Mouse (Mus musculus) heart, embryonic 10.5 days (tissue): ENCODE measurements at regions not wholly inside any gene's neighbourhood (a gene's known extent, or its start where the extent isn't known, plus 50 kb on each side); places are given as distances from the start of the nearest gene placed in this dataset.
"Not testable (repeated sequence)": the region's sequence is repeated elsewhere in the genome, so short reads cannot be mapped to it uniquely, and the experiment has no call there.

Experiments used
- DNase-seq: peaks from one replicate; pipeline ENCODE4 v3.0.0-alpha.2; 2017; ENCODE audit warnings: low spot score
- H3K27ac ChIP-seq: fragments of 300-500 bp; sonication (generic); 2 replicates; pipeline ENCODE4 v1.5.1; 2016; ENCODE audit warnings: mild to moderate bottlenecking
- H3K27me3 ChIP-seq: fragments of 300-500 bp; sonication (generic); 2 replicates; pipeline ENCODE4 v1.6.1; 2016; ENCODE audit warnings: mild to moderate bottlenecking; ENCODE audit not compliant: poor library complexity, insufficient read depth, severe bottlenecking
- H3K36me3 ChIP-seq: fragments of 300-500 bp; sonication (generic); 2 replicates; pipeline ENCODE4 v1.6.1; 2016; ENCODE audit warnings: mild to moderate bottlenecking, moderate library complexity
- H3K4me1 ChIP-seq: fragments of 300-500 bp; sonication (generic); 2 replicates; pipeline ENCODE4 v1.6.1; 2016; ENCODE audit warnings: mild to moderate bottlenecking
- H3K4me3 ChIP-seq: fragments of 300-500 bp; sonication (generic); 2 replicates; pipeline ENCODE4 v1.5.1; 2016; ENCODE audit warnings: mild to moderate bottlenecking, moderate library complexity
- H3K9me3 ChIP-seq: fragments of 300-500 bp; sonication (generic); 2 replicates; pipeline ENCODE4 v1.6.1; 2016; ENCODE audit warnings: mild to moderate bottlenecking, moderate library complexity
- WGBS: fragments of 180-500 bp; shearing (Covaris S2); methylation state at CpG from one replicate; pipeline ENCODE4 v1.1.7; 2016; 5-methylcytosine and 5-hydroxymethylcytosine counted together

DNA sequence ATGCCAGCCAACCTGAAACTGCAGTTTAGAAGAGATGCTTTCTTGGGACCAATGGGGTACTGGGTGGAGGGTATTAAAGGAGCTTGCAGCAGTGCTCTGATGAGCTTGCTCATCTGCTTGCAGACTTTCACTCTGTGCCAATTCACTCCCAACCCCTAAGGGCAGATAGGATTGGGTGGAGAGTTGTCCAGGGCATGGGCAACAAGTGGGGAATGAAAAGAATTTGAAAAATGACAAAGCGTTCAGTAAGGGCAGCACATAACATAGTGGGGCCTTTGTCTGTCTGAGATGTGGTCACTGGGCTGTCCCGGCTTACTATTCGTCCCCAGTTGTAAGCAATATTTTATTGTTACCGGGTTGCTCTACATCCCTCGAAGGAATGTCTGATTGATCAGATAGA, 170.7 kb downstream of the Ube2e3 start:
- peaks cover 8% of the 10 kb centered on the region; the same call in 1 of the 2 replicates for H3K4me1 ChIP-seq
- whole genome bisulfite sequencing = 51% methylated on average over 5 of the region's 5 CpGs
- H3K9me3 ChIP-seq = no peaks in the 10 kb centered on the region
- H3K27ac ChIP-seq = no peak overlapping the region
- H3K36me3 ChIP-seq = no peaks in the 10 kb centered on the region
- H3K4me3 ChIP-seq = no peak overlapping the region
- H3K27me3 ChIP-seq = no peaks in the 10 kb centered on the region
- DNase-seq = no peak

GRCm38 (mm10) chr2:79044804-79045203, 176.9 kb downstream of the Ube2e3 start:
- not testable (repeated sequence) for DNase-seq, H3K4me1 ChIP-seq

GRCm38 (mm10) chr2:79045508-79045907, 177.6 kb downstream of the Ube2e3 start:
- Histone ChIP-seq H3K9me3 (no peaks in the 10 kb centered on the region), H3K4me1 (no peaks in the 10 kb centered on the region), H3K27me3 (no peaks in the 10 kb centered on the region), H3K27ac (no peak overlapping the region), H3K4me3 (no peak overlapping the region), H3K36me3 (no peaks in the 10 kb centered on the region)
- no peak for DNase-seq
- WGBS = 61% methylated on average over 4 of the region's 4 CpGs

More at GRCm38 (mm10) chr2:79044804-79045203, 176.9 kb downstream of the Ube2e3 start:
- H3K36me3 ChIP-seq, H3K27ac ChIP-seq, H3K4me3 ChIP-seq, H3K9me3 ChIP-seq, H3K27me3 ChIP-seq: not testable (repeated sequence)
- WGBS = 88% methylated on average over 3 of the region's 3 CpGs

GRCm38 (mm10) chr2:79048020-79048419, 180.1 kb downstream of the Ube2e3 start:
- no peak for DNase-seq
- Histone ChIP-seq H3K4me3 (no peak overlapping the region), H3K4me1 (no peaks in the 10 kb centered on the region), H3K27ac (no peak overlapping the region), H3K36me3 (no peaks in the 10 kb centered on the region), H3K27me3 (no peaks in the 10 kb centered on the region), H3K9me3 (no peaks in the 10 kb centered on the region)
- 59% methylated on average over 7 of the region's 7 CpGs for WGBS

DNA sequence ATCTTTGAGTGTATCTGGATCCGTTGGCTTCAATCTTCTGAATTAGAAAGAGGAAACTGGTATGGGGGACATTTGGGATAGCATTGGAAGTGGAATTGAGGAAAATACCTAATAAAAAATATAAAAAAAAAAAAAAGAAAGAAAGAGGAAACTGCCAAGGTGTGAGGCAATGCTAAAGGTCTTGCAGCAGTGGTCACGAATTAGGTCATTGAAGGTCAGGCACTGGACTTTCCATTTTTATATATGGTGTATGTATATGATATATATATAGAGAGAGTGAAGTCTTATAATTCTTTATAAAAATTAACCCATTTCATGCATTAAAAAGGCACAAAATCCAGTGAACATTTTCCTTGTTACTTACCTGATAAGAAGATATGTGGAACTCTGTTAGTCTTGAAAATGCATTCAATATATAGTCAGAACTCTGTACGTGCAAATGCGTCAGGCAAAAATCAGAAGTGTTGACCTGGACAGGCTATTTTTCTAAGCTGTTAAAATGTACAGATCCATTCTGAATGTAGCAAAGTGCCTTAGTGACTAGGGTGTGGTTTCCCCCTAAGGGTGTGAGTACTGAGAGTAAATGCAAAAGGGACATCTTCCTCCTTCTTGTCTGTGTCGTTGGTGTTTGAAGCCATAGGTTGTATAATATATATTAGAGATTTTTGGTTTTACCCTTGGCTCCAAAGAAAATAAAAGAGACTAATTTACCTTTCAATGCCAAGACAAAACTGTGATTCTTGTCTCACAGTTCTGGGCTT, 181.0 kb downstream of the Ube2e3 start:
- Histone ChIP-seq H3K4me3 (no peak overlapping the region), H3K27me3 (no peaks in the 10 kb centered on the region), H3K36me3 (no peaks in the 10 kb centered on the region), H3K4me1 (no peaks in the 10 kb centered on the region), H3K27ac (no peak overlapping the region), H3K9me3 (no peaks in the 10 kb centered on the region)
- WGBS = 85% methylated on average over 5 of the region's 5 CpGs
- no peak for DNase-seq

DNA sequence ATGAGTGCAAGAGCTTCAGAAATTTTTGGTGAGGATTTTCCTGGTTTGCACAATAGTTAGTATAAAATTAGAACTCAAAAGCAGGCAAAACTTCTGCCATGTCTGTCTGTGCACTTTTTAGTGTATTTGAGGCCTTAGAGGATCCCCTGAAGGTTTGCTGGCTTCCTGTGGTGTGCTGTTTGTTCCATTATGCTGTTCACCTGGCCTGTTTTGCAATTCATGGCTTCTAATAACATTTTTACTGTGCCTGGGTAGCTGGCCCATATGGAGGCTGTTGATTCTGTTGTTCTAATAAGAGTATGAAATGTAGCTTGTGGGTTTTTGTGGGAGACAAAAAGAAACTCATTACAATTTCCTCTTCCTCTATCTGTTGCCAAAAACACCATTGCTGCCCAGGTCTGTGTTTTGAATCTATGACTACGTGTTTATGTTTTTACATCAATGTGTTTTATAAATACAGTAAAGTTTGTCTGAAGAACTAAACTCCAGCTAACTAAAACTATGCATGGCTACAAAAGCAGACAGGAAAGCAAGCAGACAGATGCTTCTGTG, 182.6 kb downstream of the Ube2e3 start:
- WGBS = 93% methylated on average over 1 of the region's 1 CpGs
- Histone ChIP-seq H3K36me3 (no peaks in the 10 kb centered on the region), H3K27ac (no peak overlapping the region), H3K4me3 (no peak overlapping the region), H3K4me1 (no peaks in the 10 kb centered on the region), H3K9me3 (no peaks in the 10 kb centered on the region), H3K27me3 (no peaks in the 10 kb centered on the region)
- no peak for DNase-seq

- no peak overlapping the region for H3K27ac ChIP-seq
- DNase-seq = no peak
- H3K27me3 ChIP-seq = no peaks in the 10 kb centered on the region
- WGBS = 77% methylated on average over 1 of the region's 1 CpGs
- H3K4me1 ChIP-seq = no peaks in the 10 kb centered on the region
- H3K9me3 ChIP-seq = no peaks in the 10 kb centered on the region
- H3K4me3 ChIP-seq = no peak overlapping the region
- no peaks in the 10 kb centered on the region for H3K36me3 ChIP-seq
Measured at GRCm38 (mm10) chr2:79052226-79052625, 184.3 kb downstream of the Ube2e3 start.

- 64% methylated on average over 2 of the region's 2 CpGs for WGBS
Measured at GRCm38 (mm10) chr2:79056138-79056537, 188.2 kb downstream of the Ube2e3 start.

DNA sequence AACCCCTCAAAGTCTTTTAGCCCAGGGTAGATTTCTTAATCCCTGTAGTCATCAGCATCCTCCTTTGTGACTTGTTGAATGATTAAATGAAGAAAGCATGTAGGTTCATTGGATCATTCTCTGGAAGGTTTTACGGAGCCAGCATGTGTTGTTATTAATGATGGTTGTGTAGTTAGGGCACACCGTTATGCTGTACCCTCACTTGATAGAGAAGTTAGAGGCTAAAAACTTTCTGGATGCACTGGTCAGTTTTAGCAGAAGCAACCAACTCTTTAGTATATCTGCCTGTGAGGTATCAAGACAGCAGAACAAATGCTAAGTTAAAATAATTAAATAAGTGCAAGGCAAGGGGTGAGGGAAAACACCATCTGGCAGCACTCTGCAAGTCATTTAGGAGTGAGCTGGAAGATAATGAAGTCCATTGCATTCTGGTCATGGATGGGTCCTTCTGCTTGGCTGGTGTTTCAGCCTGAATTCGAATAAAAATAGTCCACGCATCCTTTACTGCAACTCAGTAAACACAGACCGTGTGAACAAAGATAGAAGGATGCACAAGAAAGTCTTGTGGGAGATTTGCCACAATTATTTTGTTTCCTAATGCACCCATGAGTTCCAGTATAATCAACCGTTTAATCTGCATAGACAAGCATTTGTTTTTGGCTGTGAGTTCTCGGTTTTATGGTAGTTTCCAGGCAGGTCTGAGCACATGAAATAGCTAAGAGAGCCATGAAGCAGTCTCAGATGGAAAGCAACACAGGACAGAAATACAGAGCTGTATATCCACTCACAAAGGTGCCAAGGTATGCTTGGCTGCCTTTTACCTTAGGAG, 191.4 kb downstream of the Ube2e3 start:
- Histone ChIP-seq H3K4me3 (no peak overlapping the region), H3K27me3 (no peaks in the 10 kb centered on the region), H3K4me1 (no peaks in the 10 kb centered on the region), H3K9me3 (no peaks in the 10 kb centered on the region), H3K36me3 (no peaks in the 10 kb centered on the region), H3K27ac (no peak overlapping the region)
- no peak for DNase-seq
- 87% methylated on average over 7 of the region's 7 CpGs for WGBS

More at GRCm38 (mm10) chr2:79056138-79056537, 188.2 kb downstream of the Ube2e3 start:
- Histone ChIP-seq H3K36me3 (no peaks in the 10 kb centered on the region), H3K4me1 (no peaks in the 10 kb centered on the region), H3K4me3 (no peak overlapping the region), H3K27me3 (no peaks in the 10 kb centered on the region), H3K9me3 (no peaks in the 10 kb centered on the region), H3K27ac (no peak overlapping the region)
- no peak for DNase-seq

- WGBS = 79% methylated on average over 4 of the region's 4 CpGs
- H3K36me3 ChIP-seq = no peaks in the 10 kb centered on the region
- no peaks in the 10 kb centered on the region for H3K4me1 ChIP-seq
- no peak overlapping the region for H3K27ac ChIP-seq
- H3K9me3 ChIP-seq = no peaks in the 10 kb centered on the region
- no peaks in the 10 kb centered on the region for H3K27me3 ChIP-seq
- no peak for DNase-seq
- H3K4me3 ChIP-seq = no peak overlapping the region
Measured at GRCm38 (mm10) chr2:79059944-79060238, 192.0 kb downstream of the Ube2e3 start.

DNA sequence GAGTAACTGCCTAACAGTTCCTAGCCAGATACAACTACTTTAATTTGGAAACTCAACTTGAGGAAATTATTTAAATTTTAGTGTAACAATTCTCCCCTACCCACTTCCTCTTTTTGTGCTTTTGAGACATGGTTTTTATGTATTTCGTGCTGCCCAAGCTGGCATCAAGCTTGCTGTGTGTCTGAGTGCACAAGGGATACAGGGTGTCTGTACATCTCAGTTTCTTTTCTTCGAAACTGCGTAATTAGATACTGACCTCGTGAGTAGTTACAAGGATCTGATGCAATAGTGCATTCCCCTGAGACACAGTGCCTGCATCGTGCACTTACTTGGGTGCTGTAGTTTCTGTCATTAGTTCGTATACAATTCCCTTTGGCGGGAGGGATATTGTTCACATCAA, 192.4 kb downstream of the Ube2e3 start:
- no peaks in the 10 kb centered on the region for H3K36me3 ChIP-seq
- H3K4me3 ChIP-seq = no peak overlapping the region
- H3K4me1 ChIP-seq = no peaks in the 10 kb centered on the region
- no peak for DNase-seq
- WGBS = 85% methylated on average over 7 of the region's 7 CpGs
- H3K27ac ChIP-seq = no peak overlapping the region
- no peaks in the 10 kb centered on the region for H3K9me3 ChIP-seq
- no peaks in the 10 kb centered on the region for H3K27me3 ChIP-seq

DNA sequence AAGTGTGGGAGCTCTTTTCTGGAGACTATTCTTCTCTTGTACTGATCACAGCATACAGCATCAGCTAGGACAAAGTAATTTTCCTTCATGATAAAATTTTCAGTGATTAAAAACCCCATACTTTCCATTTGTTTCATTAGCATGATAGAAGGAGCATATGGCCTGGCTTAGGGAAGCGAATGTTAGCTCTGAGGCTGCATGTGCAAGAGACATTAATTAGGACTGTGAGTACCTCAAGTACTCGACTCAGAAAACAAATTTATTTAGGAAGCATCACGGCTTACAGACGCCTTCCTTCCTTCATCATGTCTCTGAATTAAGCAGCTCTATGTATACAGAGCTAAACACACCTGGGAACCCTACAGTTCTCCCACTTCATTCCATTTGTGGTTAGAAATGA, 193.6 kb upstream of the Itga4 start:
- H3K27me3 ChIP-seq = no peaks in the 10 kb centered on the region
- H3K27ac ChIP-seq = no peak overlapping the region
- no peaks in the 10 kb centered on the region for H3K4me1 ChIP-seq
- WGBS = 82% methylated on average over 4 of the region's 4 CpGs
- no peak overlapping the region for H3K4me3 ChIP-seq
- no peaks in the 10 kb centered on the region for H3K9me3 ChIP-seq
- DNase-seq = no peak
- H3K36me3 ChIP-seq = no peaks in the 10 kb centered on the region

- H3K9me3 ChIP-seq = no peaks in the 10 kb centered on the region
- H3K27me3 ChIP-seq = no peaks in the 10 kb centered on the region
- H3K27ac ChIP-seq = no peak overlapping the region
- no peaks in the 10 kb centered on the region for H3K4me1 ChIP-seq
- no peaks in the 10 kb centered on the region for H3K36me3 ChIP-seq
- no peak overlapping the region for H3K4me3 ChIP-seq
- DNase-seq = no peak
- 71% methylated on average over 6 of the region's 6 CpGs for WGBS
Measured at GRCm38 (mm10) chr2:79062196-79062636, 193.0 kb upstream of the Itga4 start.
